Mouse (Mus musculus) erythroblast, embryonic 14.5 days (primary cell): Measurements from ENCODE around the gene Pkd1l2. TPM values are rescaled to one million over a fixed set of nuclear protein-coding genes. Genes with fewer than 3 reads are reported as not detected.

Experiments
- H3K27me3 ChIP-seq: 2 replicates; pipeline ENCODE4 v1.6.1; 2012; ENCODE audit warnings: inconsistent platforms; ENCODE audit not compliant: control insufficient read depth
- H3K36me3 ChIP-seq: 2 replicates; pipeline ENCODE4 v1.6.1; 2012; ENCODE audit warnings: mild to moderate bottlenecking, inconsistent platforms; ENCODE audit not compliant: control insufficient read depth
- H3K4me1 ChIP-seq: 2 replicates; pipeline ENCODE4 v1.6.1; 2012; ENCODE audit warnings: inconsistent platforms; ENCODE audit not compliant: control insufficient read depth
- H3K4me3 ChIP-seq: replicated peaks from 2 replicates; pipeline ENCODE3; 2012; ENCODE audit warnings: moderate library complexity, mild to moderate bottlenecking, inconsistent platforms
- H3K9me3 ChIP-seq: 2 replicates; pipeline ENCODE4 v1.6.1; 2012; ENCODE audit warnings: low read length, inconsistent platforms, mixed read lengths; ENCODE audit not compliant: control insufficient read depth
- GATA1 ChIP-seq: IDR thresholded peaks from 2 replicates; pipeline ENCODE4 v1.6.1; 2012; ENCODE audit warnings: low read length, inconsistent platforms, mixed read lengths
- TAL1 ChIP-seq: IDR thresholded peaks from 3 replicates; pipeline ENCODE4 v1.6.1; 2012; ENCODE audit warnings: low read length, inconsistent platforms, mixed read lengths
- polyA plus RNA-seq: library from polyadenylated mRNA; stranded (reverse); fragments of >175 nt; gene quantifications from 2 replicates; pipeline ENCODE4 v1.2.3, GENCODE M21; 2012

The Pkd1l2 gene
- not detected in 2 replicates for polyA plus RNA-seq

GRCm38 (mm10) chr8:117082399-117082872, at the start of gene Pkd1l2:
Pkd1l2 (minus strand) TSS chr8:117082449.
- peaks cover 20% of the 10 kb centered on the region for H3K27me3 ChIP-seq
- TF ChIP-seq TAL1 (no peak), GATA1 (no peak)
- H3K9me3 ChIP-seq: peaks cover 4% of the 10 kb centered on the region
- H3K4me1 ChIP-seq: peaks cover 73% of the 10 kb centered on the region
- no peaks in the 10 kb centered on the region; the same call in 1 of the 2 replicates for H3K36me3 ChIP-seq
- H3K4me3 ChIP-seq: no peak within 1 kb of the TSS

GRCm38 (mm10) chr8:117127063-117127462, 44.8 kb upstream of the Pkd1l2 start:
- H3K9me3 ChIP-seq: no peaks in the 10 kb centered on the region
- H3K27me3 ChIP-seq: no peaks in the 10 kb centered on the region
- H3K4me1 ChIP-seq: no peaks in the 10 kb centered on the region
- no peaks in the 10 kb centered on the region for H3K36me3 ChIP-seq
- no peak overlapping the region for H3K4me3 ChIP-seq
- no peak for TF ChIP-seq TAL1
- no peak for TF ChIP-seq GATA1

- no peaks in the 10 kb centered on the region for H3K4me1 ChIP-seq
- no peaks in the 10 kb centered on the region; the same call in 1 of the 2 replicates for H3K36me3 ChIP-seq
- H3K9me3 ChIP-seq: no peaks in the 10 kb centered on the region
- no peaks in the 10 kb centered on the region for H3K27me3 ChIP-seq
- no peak overlapping the region for H3K4me3 ChIP-seq
- TF ChIP-seq GATA1 (no peak), TAL1 (no peak)
Measured at GRCm38 (mm10) chr8:117126411-117126810, 44.2 kb upstream of the Pkd1l2 start.

GRCm38 (mm10) chr8:117125854-117126253, 43.6 kb upstream of the Pkd1l2 start:
- no peaks in the 10 kb centered on the region; the same call in 1 of the 2 replicates for H3K36me3 ChIP-seq
- no peaks in the 10 kb centered on the region; the same call in 1 of the 2 replicates for H3K4me1 ChIP-seq
- no peaks in the 10 kb centered on the region for H3K27me3 ChIP-seq
- no peaks in the 10 kb centered on the region for H3K9me3 ChIP-seq
- TF ChIP-seq GATA1: no peak
- TF ChIP-seq TAL1: no peak
- H3K4me3 ChIP-seq: no peak overlapping the region

GRCm38 (mm10) chr8:117123850-117124633, 41.8 kb upstream of the Pkd1l2 start:
- Histone ChIP-seq H3K4me3 (no peak overlapping the region), H3K36me3 (no peaks in the 10 kb centered on the region; the same call in 1 of the 2 replicates), H3K4me1 (no peaks in the 10 kb centered on the region; the same call in 1 of the 2 replicates), H3K9me3 (no peaks in the 10 kb centered on the region), H3K27me3 (no peaks in the 10 kb centered on the region)
- no peak for TF ChIP-seq TAL1
- TF ChIP-seq GATA1: no peak

- Histone ChIP-seq H3K27me3 (no peaks in the 10 kb centered on the region), H3K4me3 (no peak overlapping the region), H3K36me3 (no peaks in the 10 kb centered on the region; the same call in 1 of the 2 replicates), H3K9me3 (no peaks in the 10 kb centered on the region), H3K4me1 (peaks cover 2% of the 10 kb centered on the region)
- TF ChIP-seq TAL1 (no peak), GATA1 (no peak)
Measured at GRCm38 (mm10) chr8:117121277-117121676, 39.0 kb upstream of the Pkd1l2 start.

- H3K4me3 ChIP-seq: no peak overlapping the region
- no peaks in the 10 kb centered on the region for H3K9me3 ChIP-seq
- no peaks in the 10 kb centered on the region for H3K27me3 ChIP-seq
- H3K36me3 ChIP-seq: no peaks in the 10 kb centered on the region; the same call in 1 of the 2 replicates
- TF ChIP-seq GATA1: no peak
- TF ChIP-seq TAL1: no peak
- H3K4me1 ChIP-seq: peaks cover 21% of the 10 kb centered on the region
Measured at GRCm38 (mm10) chr8:117118409-117118808, 36.2 kb upstream of the Pkd1l2 start.

- TF ChIP-seq TAL1 (no peak), GATA1 (no peak)
- H3K9me3 ChIP-seq: no peaks in the 10 kb centered on the region
- H3K36me3 ChIP-seq: no peaks in the 10 kb centered on the region; the same call in 1 of the 2 replicates
- no peaks in the 10 kb centered on the region for H3K27me3 ChIP-seq
- no peak overlapping the region for H3K4me3 ChIP-seq
- peaks cover 22% of the 10 kb centered on the region for H3K4me1 ChIP-seq
Measured at GRCm38 (mm10) chr8:117116534-117116933, 34.3 kb upstream of the Pkd1l2 start.

- TF ChIP-seq GATA1 (no peak), TAL1 (no peak)
- Histone ChIP-seq H3K9me3 (no peaks in the 10 kb centered on the region), H3K4me1 (peaks cover 22% of the 10 kb centered on the region), H3K27me3 (no peaks in the 10 kb centered on the region), H3K36me3 (no peaks in the 10 kb centered on the region; the same call in 1 of the 2 replicates), H3K4me3 (no peak overlapping the region)
Measured at GRCm38 (mm10) chr8:117115676-117116446, 33.6 kb upstream of the Pkd1l2 start.
